Mouse (Mus musculus) liver, embryonic 13.5 days (tissue): ENCODE results near the gene Dcst2. TPM values are rescaled to one million over a fixed set of nuclear protein-coding genes. Genes with fewer than 3 reads are reported as not detected.

Experiments used
- ATAC-seq: fragments of 200-750 bp; cut with Nextera tagmentation; 2 replicates; pipeline ENCODE4 v1.8.0; 2017; ENCODE audit warnings: low read depth, mild to moderate bottlenecking, moderate number of reproducible peaks, moderate library complexity
- DNase-seq: peaks from one replicate; pipeline ENCODE4 v3.0.0; 2022
- H3K27ac ChIP-seq: fragments of 300-500 bp; sonication (generic); 2 replicates; pipeline ENCODE4 v1.5.1; 2015; ENCODE audit warnings: moderate library complexity, mild to moderate bottlenecking, inconsistent platforms
- H3K27me3 ChIP-seq: fragments of 300-500 bp; sonication (generic); 2 replicates; pipeline ENCODE4 v1.6.1; 2015; ENCODE audit warnings: mild to moderate bottlenecking, inconsistent platforms
- H3K36me3 ChIP-seq: fragments of 300-500 bp; sonication (generic); 2 replicates; pipeline ENCODE4 v1.6.1; 2015; ENCODE audit warnings: mild to moderate bottlenecking, inconsistent platforms
- H3K4me1 ChIP-seq: fragments of 300-500 bp; sonication (generic); replicated peaks from 2 replicates; pipeline ENCODE4 v1.6.1; 2015; ENCODE audit warnings: inconsistent platforms
- H3K4me2 ChIP-seq: fragments of 300-500 bp; sonication (generic); 2 replicates; pipeline ENCODE4 v1.6.1; 2015; ENCODE audit warnings: inconsistent platforms, mild to moderate bottlenecking, moderate library complexity
- H3K4me3 ChIP-seq: fragments of 300-500 bp; sonication (generic); replicated peaks from 2 replicates; pipeline ENCODE4 v1.5.1; 2015; ENCODE audit warnings: mild to moderate bottlenecking, inconsistent platforms
- H3K9ac ChIP-seq: fragments of 300-500 bp; sonication (generic); 2 replicates; pipeline ENCODE4 v1.6.1; 2015; ENCODE audit warnings: mild to moderate bottlenecking, inconsistent platforms
- H3K9me3 ChIP-seq: fragments of 300-500 bp; sonication (generic); replicated peaks from 2 replicates; pipeline ENCODE4 v1.6.1; 2016; ENCODE audit warnings: inconsistent platforms
- WGBS: fragments of 180-500 bp; shearing (Covaris S2); methylation state at CpG from one replicate; pipeline ENCODE4 v1.1.7; 2015; ENCODE audit not compliant: insufficient replicate concordance; 5-methylcytosine and 5-hydroxymethylcytosine counted together
- polyA plus RNA-seq: library from polyadenylated mRNA; unstranded; fragments of >200 nt; fragmentation: Nextera tagmentation; extraction: Ambion mirVana; gene quantifications from 2 replicates; pipeline ENCODE4 v1.2.1, GENCODE M21; 2015

Gene Dcst2
- polyA plus RNA-seq, 1 experiment from 2014 or later, result 0.08 TPM

DNA sequence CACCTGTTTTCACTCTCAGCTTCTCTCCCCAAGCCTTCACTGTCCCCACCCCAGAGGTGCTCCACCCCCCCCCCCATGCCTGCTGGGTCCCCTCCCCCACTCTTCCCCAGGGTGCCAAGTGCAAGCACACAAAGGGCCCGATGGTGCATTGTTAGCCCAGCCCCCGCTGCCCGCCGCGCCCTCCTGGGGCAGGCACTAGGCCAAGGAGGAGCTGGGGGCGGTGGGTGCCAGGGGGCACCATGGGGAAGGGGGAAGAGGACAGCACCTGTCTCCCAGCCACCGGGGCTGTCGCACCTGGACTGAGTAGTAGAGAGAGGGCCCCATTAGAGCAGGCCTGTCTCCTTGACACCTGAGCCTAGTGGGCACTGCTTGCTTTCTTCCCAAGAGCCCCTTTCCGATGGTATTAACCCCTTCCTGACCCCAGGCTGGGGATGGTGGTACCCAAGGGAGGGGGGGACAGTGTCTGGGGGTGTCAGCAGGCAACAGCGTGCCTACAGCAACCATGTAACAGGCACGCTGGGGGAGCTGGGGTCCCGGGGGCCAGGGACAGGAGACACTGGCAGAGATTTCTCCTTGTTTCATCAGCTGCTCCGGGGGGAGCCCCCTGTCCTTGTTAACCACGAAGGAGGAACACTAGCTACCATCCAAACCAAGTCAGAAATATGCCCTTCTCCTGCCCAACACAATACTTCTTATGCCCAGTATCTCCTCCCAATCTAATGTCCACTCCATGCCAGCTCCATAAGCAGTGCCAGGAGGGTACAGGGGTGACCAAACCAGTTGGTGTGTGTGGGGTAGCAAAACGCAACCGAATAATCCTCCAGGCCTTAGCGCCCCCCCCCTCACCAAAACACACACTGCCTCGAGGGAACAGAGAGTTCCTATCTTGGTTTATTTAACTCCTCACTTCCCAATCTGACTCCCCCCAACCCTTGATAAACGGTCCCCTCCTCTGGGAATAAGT lies 29.2 kb downstream of the Dcst2 start:
- ATAC-seq (no peak), DNase-seq (no peak)
- Histone ChIP-seq H3K4me1 (peaks cover 93% of the 10 kb centered on the region), H3K27me3 (peaks cover 31% of the 10 kb centered on the region), H3K4me3 (peak overlapping the region; percentile 65), H3K9ac (peak overlapping the region; percentile 68), H3K36me3 (no peaks in the 10 kb centered on the region), H3K9me3 (no peaks in the 10 kb centered on the region), H3K27ac (peak overlapping the region; percentile 69), H3K4me2 (peak overlapping the region; percentile 94)
- 31% methylated on average over 19 of the region's 19 CpGs for WGBS

DNA sequence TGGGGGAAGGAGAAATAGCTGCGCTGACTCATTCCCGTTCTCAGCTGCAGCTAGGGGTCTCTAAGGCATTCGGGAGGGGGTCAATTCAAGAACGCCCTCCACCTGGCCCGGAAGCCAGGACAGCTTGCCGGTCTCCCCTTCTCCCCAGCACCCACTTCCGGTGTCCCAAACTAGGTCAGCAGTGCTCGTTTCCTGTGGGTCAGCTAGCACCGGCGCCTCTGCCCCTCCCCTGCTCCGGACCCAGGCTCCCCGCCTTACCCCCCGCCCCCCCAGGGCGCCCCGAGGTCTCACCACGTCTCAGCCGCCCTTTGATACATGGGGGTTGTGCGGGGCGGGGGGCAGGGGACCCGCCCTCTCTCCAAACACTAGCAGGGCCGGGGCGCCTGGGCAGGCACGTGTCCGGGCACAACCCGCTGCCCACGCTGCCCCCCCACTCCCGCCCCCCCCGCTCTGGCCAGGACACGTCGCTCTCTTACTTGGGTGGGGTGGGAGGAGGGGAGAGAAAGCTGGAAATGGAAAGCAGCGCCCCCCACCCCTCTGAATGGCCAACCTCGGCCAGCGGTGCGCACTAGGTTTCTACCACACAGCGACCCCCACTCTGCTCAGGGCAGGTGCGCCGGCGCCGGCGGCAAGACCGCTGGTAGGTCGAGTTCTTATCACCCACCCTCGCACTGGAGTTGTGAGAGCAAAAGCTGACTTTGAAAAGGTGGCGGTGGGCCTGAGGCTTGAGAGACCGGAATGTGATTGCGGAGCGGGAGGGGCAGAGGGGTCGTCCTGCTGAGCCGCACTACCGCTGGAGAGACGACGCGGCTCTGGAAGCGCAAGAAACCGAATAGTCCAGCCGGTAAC lies 30.1 kb downstream of the Dcst2 start:
- Histone ChIP-seq H3K4me3 (peak overlapping the region; percentile 65), H3K27me3 (peaks cover 31% of the 10 kb centered on the region), H3K4me2 (peak overlapping the region; percentile 94), H3K9ac (peak overlapping the region; percentile 68), H3K27ac (peak overlapping the region; percentile 69), H3K36me3 (no peaks in the 10 kb centered on the region), H3K9me3 (no peaks in the 10 kb centered on the region), H3K4me1 (peaks cover 94% of the 10 kb centered on the region)
- DNase-seq (no peak), ATAC-seq (no peak)
- WGBS, result 2% methylated on average over 52 of the region's 56 CpGs

DNA sequence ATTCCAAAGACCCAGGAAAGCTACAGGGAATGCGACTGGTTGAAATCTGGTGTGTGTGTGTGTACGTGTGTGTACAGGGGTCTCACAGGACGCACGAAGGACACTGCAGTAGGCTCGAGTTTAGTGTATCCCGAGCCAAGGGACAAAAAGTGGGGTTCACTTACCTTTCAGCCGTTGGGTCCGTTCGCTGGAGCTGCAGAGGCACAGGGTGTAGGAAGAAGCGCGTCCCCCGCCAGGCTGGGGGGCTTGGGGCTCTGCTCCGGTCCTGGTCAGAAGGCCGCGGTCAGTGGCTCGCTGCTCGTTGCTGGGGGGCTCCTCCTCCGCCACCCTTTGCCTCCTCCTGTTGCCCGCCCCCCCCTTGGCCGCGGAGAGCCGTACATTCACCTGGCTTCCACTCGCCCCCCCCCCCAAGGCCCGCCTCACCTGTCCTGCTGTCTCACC lies 31.1 kb downstream of the Dcst2 start:
- peak overlapping the region; percentile 65 for H3K4me3 ChIP-seq
- no peaks in the 10 kb centered on the region for H3K36me3 ChIP-seq
- peaks cover 31% of the 10 kb centered on the region for H3K27me3 ChIP-seq
- H3K27ac ChIP-seq, result peak overlapping the region; percentile 69
- no peak for DNase-seq
- no peaks in the 10 kb centered on the region for H3K9me3 ChIP-seq
- H3K9ac ChIP-seq, result peak overlapping the region; percentile 68
- H3K4me1 ChIP-seq, result peaks cover 86% of the 10 kb centered on the region
- H3K4me2 ChIP-seq, result peak overlapping the region; percentile 94
- no peak for ATAC-seq
- WGBS, result under 1% methylated on average over 18 of the region's 24 CpGs

DNA sequence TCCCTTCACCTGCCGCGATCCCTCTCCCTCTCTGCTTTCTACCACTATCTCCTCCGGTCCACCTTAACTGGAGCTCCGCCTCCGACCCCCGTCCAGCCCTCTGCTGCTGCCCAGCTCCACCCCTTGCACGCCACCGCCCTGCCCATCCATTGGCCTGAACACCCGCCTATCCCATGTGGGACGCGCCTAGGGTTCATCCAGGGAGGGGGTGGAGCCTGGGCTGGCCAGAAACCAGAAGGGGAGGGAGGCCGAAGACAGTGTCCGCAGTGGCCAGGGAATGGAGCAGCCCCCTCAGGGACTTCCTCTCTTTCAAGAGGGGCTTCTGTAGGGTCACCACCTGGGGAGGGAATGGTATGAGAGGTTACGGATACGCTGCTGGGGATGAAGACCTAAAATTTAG lies 31.8 kb downstream of the Dcst2 start:
- peak overlapping the region; percentile 94 for H3K4me2 ChIP-seq
- peak overlapping the region; percentile 78 for H3K9ac ChIP-seq

DNA sequence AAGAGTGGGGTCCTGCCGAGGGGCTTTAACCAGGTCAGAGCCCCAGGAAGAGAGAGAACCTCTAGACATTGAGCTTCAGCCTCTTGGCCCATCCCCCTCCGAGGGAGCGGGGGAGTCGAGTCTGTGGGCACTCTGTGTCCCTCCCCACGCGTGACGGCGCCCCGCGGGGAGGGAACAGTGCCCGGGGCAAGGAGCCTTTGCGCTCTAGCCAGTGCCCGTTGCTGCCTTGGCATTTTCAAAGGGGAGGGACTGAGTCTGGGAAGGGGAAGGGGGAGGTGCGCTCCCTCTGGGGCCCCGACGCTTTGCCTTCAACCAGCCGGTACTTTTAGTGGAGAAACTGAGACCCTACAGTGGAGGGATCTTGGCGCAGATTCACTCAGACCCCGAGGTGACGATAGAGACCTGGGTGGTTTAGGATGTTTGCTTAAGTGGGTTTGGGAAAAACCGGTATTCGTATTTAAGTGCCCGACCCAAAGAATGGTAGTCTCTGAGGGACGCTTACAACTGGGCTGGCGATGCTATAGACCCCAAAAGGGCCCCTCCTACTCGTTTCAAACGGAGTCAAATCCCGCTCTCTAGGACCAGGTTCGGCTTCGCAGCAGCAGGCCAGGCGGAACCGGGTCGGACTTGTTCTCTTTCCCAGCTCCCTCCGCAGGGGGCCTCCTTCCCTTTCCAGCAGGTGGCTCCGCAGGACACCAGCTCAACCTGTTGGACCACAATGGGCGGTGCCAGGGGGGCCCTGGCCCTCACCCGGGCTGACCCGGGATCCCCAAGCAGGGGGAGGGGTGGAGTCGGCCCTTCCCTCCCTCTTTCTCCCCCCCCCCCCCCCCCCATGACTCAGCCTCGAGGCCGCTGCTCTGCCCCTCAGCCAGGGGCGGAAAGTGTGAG lies 32.5 kb downstream of the Dcst2 start, which contains the start of gene Zbtb7b:
Zbtb7b (minus strand) TSS at position 771 of the 888 bp plus-strand sequence.
- Histone ChIP-seq H3K4me3 (peak within 1 kb of the TSS; percentile 65), H3K27ac (peak within 1 kb of the TSS; percentile 83), H3K9ac (peak within 1 kb of the TSS; percentile 78), H3K4me1 (peaks cover 74% of the 10 kb centered on the region), H3K36me3 (no peaks in the 10 kb centered on the region), H3K4me2 (peak within 1 kb of the TSS; percentile 94), H3K27me3 (peaks cover 31% of the 10 kb centered on the region), H3K9me3 (no peaks in the 10 kb centered on the region)
- DNase-seq (peak; percentile 63), ATAC-seq (peak; percentile 47)
- under 1% methylated on average over 40 of the region's 42 CpGs for WGBS

More for the DNA sequence above, 31.8 kb downstream of the Dcst2 start:
- peaks cover 31% of the 10 kb centered on the region for H3K27me3 ChIP-seq
- peak overlapping the region; percentile 83 for H3K27ac ChIP-seq
- H3K36me3 ChIP-seq, result no peaks in the 10 kb centered on the region
- peaks cover 78% of the 10 kb centered on the region for H3K4me1 ChIP-seq
- peak overlapping the region; percentile 65 for H3K4me3 ChIP-seq
- 0% methylated on average over 15 of the region's 15 CpGs for WGBS
- H3K9me3 ChIP-seq, result no peaks in the 10 kb centered on the region
- peak; percentile 98 for DNase-seq
- peak; percentile 91 for ATAC-seq

DNA sequence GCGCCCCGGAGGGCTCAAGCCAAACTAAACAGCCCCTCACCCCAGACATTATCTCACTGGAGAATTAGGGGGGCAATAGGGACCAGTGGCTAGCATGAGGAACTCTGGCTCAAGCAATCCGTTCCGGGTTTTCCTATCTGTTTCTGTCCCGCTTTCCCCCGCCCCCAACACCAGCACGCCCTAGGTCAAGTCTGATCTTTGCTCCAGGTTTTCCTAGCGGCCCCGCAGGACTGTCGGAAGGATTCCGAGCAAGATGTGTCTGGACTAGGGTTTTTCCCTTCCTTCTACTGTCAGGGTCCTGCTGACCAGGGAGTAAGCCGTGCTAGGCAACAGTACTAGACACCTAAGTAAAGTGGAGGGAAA lies 33.1 kb downstream of the Dcst2 start:
- WGBS, result 0% methylated on average over 12 of the region's 12 CpGs
- Histone ChIP-seq H3K4me3 (peak overlapping the region; percentile 65), H3K9ac (peak overlapping the region; percentile 78), H3K27me3 (peaks cover 31% of the 10 kb centered on the region), H3K4me1 (peaks cover 68% of the 10 kb centered on the region), H3K9me3 (no peaks in the 10 kb centered on the region), H3K36me3 (0 out of 2 replicates have a peak, but pooled peaks cover 4% of the 10 kb centered on the region), H3K27ac (peak overlapping the region; percentile 83), H3K4me2 (peak overlapping the region; percentile 94)
- ATAC-seq, result peak; percentile 18
- DNase-seq, result peak; percentile 72

DNA sequence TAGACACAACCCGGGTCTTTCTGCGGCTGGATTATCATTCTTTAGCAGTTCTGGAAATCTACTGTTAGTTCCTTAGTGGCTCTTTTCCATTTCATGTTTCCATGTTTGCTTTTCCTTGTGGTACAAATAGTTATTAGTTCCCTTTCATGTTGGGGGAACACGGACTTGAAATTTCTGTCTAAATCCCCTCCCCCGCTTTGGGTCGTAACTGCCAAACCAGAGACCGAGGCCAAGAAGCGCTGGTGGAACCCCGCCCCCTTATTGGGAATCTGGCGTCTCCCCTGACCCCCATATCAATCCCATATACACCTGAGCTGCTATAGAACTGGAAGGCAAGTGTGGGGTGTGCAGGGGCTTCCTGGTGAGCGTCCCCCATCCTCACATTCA lies 33.6 kb downstream of the Dcst2 start:
- DNase-seq (no peak), ATAC-seq (no peak)
- H3K9ac ChIP-seq, result peak overlapping the region; percentile 78

DNA sequence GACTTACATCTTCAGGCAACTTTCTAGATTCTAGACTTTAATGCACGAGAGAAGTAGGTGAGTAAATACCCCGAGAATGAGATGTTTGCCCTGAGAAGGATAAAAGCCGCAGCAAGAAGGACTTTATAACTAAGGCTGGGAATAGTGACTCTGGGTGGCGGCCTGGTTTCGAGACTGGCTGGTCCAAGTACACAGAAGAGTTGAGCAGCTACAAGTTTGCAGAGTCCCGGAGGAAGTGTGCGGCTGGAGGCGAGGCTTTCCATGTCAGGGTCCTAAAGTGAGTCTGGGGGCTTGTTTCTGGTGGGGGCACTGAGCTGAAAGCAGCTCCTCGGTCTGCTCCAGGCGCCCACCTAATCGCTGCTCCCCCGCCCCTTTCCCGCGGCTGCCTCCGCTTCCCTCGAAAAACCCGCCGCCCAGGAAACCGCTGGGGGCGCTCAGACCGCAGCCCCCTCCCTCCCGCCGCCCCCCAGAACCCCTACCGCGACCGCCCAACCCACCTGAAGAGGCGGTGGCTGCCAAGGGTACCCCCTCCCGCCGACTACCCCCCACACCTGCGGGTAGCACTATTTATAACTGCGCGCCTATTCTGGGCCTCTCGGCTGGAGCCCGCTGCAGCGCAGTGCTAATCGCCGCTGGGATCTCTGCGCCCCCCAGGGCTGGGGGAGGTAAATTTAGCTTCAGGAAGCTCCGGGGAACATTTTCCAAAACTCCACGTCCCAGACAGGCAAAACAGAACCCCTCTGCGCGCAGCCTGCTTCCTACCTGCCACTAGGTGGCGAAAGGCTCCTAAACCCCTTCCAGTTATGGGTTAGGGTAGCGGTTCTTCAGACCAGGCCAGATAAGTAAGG lies 34.3 kb downstream of the Dcst2 start:
- peak overlapping the region; percentile 39; the same call in 1 of the 2 replicates for H3K27ac ChIP-seq
- WGBS, result under 1% methylated on average over 43 of the region's 44 CpGs
- peak; percentile 58 for DNase-seq
- peak overlapping the region; percentile 94 for H3K4me2 ChIP-seq
- H3K9ac ChIP-seq, result peak overlapping the region; percentile 78
- 0 out of 2 replicates have a peak, but pooled peaks cover 5% of the 10 kb centered on the region for H3K36me3 ChIP-seq
- peaks cover 56% of the 10 kb centered on the region for H3K4me1 ChIP-seq
- H3K4me3 ChIP-seq, result peak overlapping the region; percentile 65
- peaks cover 26% of the 10 kb centered on the region for H3K27me3 ChIP-seq
- no peaks in the 10 kb centered on the region for H3K9me3 ChIP-seq
- no peak for ATAC-seq

More for the DNA sequence above, 33.6 kb downstream of the Dcst2 start:
- Histone ChIP-seq H3K4me2 (peak overlapping the region; percentile 94), H3K27me3 (peaks cover 31% of the 10 kb centered on the region), H3K36me3 (0 out of 2 replicates have a peak, but pooled peaks cover 5% of the 10 kb centered on the region), H3K9me3 (no peaks in the 10 kb centered on the region), H3K27ac (peak overlapping the region; percentile 83; the same call in 1 of the 2 replicates), H3K4me1 (peaks cover 63% of the 10 kb centered on the region), H3K4me3 (peak overlapping the region; percentile 65)
- WGBS, result 2% methylated on average over 10 of the region's 10 CpGs

DNA sequence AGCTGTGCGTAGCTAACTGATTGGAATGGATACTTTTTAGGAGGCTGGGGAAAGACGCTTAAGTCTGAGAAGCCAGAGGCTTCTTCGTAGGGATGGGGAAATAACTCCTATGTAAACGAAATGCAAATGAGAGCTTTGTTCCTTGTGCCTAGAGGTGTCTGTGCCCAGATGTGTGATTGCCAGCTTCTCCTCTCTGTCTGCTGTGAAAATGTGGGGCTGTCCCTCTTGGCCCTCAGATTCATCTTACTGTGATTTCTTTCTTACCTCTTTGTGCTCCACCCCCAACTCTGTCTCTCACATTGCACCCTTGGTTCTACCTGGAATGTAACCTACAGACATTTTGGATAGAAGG lies 34.9 kb downstream of the Dcst2 start:
- ATAC-seq (no peak), DNase-seq (no peak)
- no peaks in the 10 kb centered on the region for H3K9me3 ChIP-seq
- peak overlapping the region; percentile 65 for H3K4me3 ChIP-seq
- no peak overlapping the region for H3K27ac ChIP-seq
- H3K9ac ChIP-seq, result peak overlapping the region; percentile 78; the same call in 1 of the 2 replicates
- WGBS, result under 1% methylated on average over 4 of the region's 4 CpGs
- peak overlapping the region; percentile 94 for H3K4me2 ChIP-seq
- peaks cover 20% of the 10 kb centered on the region for H3K27me3 ChIP-seq
- peaks cover 50% of the 10 kb centered on the region for H3K4me1 ChIP-seq
- peaks cover 10% of the 10 kb centered on the region; the same call in 1 of the 2 replicates for H3K36me3 ChIP-seq
